Mouse (Mus musculus) C2C12 (cell line): ENCODE measurements around the gene Ajm1. TPM values are rescaled to one million over a fixed set of nuclear protein-coding genes. Genes with fewer than 3 reads are reported as not detected.

Experiments used
- H3K27me3 ChIP-seq: one replicate; pipeline ENCODE4 v1.6.1; 2011; ENCODE audit not compliant: control insufficient read depth, insufficient read depth, insufficient read length
- H3K36me3 ChIP-seq: one replicate; pipeline ENCODE4 v1.6.1; 2011; ENCODE audit not compliant: control insufficient read depth, insufficient read depth
- H3K4me3 ChIP-seq: one replicate; pipeline ENCODE4 v1.5.1; 2011; ENCODE audit warnings: mild to moderate bottlenecking, control low read depth; ENCODE audit not compliant: poor library complexity, insufficient read depth, severe bottlenecking
- H3K79me2 ChIP-seq: one replicate; pipeline ENCODE4 v1.6.1; 2011; ENCODE audit not compliant: control insufficient read depth, insufficient read depth
- H3K79me3 ChIP-seq: one replicate; pipeline ENCODE4 v1.6.1; 2011; ENCODE audit warnings: low read depth, control low read depth
- H3ac ChIP-seq: one replicate; pipeline ENCODE3; 2011; ENCODE audit warnings: low read depth; ENCODE audit not compliant: control insufficient read depth, insufficient read length
- CEBPB ChIP-seq: IDR thresholded peaks from one replicate; pipeline ENCODE4 v1.6.1; 2011; ENCODE audit warnings: low read depth, mild to moderate bottlenecking, control low read depth, moderate library complexity
- CTCF ChIP-seq: IDR thresholded peaks from one replicate; pipeline ENCODE4 v1.5.1; 2011; ENCODE audit not compliant: control insufficient read depth, insufficient read depth, insufficient read length
- FOSL1 ChIP-seq: IDR thresholded peaks from one replicate; pipeline ENCODE4 v1.8.0; 2011; ENCODE audit warnings: mild to moderate bottlenecking, low read length; ENCODE audit not compliant: poor library complexity, insufficient read depth, severe bottlenecking
- MAX ChIP-seq: IDR thresholded peaks from one replicate; pipeline ENCODE4 v1.6.1; 2011; ENCODE audit warnings: mild to moderate bottlenecking, control low read depth
- MYOD1 ChIP-seq: IDR thresholded peaks from one replicate; pipeline ENCODE4 v1.6.1; 2011; ENCODE audit warnings: low read depth; ENCODE audit not compliant: control insufficient read depth, insufficient read length
- MYOG ChIP-seq: IDR thresholded peaks from one replicate; pipeline ENCODE4 v1.6.1; 2011; ENCODE audit not compliant: control insufficient read depth, insufficient read length; ENCODE audit errors: extremely low read depth
- USF1 ChIP-seq: IDR thresholded peaks from one replicate; pipeline ENCODE4 v1.6.1; 2011; ENCODE audit warnings: low read depth, mild to moderate bottlenecking, control low read depth, moderate library complexity
- polyA plus RNA-seq: library from polyadenylated mRNA; unstranded; fragments of >200 nt; fragmentation: generic; extraction: Trizol; gene quantifications from one replicate; pipeline ENCODE4 v1.2.1, GENCODE M21; 2012; ENCODE audit warnings: missing spikeins

Ajm1 gene
- polyA plus RNA-seq, 1 experiment = 0.29 TPM

GRCm38 (mm10) chr2:25576965-25577891 is 4.3 kb downstream of the Ajm1 start:
- TF ChIP-seq FOSL1 = no peak
- TF ChIP-seq CTCF = no peak
- TF ChIP-seq MAX = no peak
- TF ChIP-seq MYOD1 = no peak
- no peak for TF ChIP-seq USF1
- no peak for TF ChIP-seq CEBPB
- H3K79me3 ChIP-seq = peaks cover 3% of the 10 kb centered on the region

DNA sequence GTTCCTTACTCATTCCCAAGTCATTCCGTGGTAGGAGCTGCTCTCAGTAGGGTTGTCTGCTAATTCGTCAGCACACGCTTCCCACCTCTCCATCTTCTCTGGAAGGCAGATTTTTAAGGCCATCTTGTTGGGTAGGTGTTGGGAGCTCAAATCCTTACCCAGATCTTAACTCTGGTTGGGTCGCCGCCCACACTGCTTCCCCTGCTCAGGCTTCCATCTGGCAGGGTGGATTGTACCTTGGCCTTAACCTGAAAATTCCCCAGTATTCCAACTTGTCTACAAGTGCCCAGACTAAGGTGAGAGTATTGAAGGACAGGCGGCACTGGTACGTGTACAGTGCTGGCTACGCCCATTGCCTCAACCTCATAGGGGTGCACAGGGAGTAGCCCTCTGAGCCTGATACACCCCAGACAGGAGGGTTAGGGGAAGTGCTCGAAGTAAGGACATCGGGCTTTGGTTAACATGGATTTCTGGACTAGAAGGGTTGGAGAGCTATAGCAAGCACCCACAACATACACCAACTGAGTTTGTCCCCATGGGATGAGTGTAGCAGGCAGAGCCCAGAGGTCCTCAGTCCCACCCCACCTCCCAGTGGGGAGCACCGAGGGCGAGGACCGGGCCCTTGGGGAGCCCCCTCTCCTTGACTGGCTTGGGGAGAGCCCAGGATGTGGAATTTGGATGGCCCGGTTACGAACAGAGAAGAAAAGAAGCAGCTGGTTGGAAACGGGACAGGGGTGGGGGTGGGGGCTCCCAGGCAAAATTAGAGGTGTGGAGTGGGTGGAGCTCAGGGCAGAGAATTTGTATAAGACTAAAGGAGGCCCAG is 5.3 kb downstream of the Ajm1 start:
- Histone ChIP-seq H3K79me3 (peaks cover 3% of the 10 kb centered on the region), H3ac (no peak overlapping the region), H3K4me3 (no peak overlapping the region), H3K79me2 (peaks cover 20% of the 10 kb centered on the region), H3K27me3 (no peaks in the 10 kb centered on the region), H3K36me3 (no peaks in the 10 kb centered on the region)
- TF ChIP-seq USF1 (no peak), CTCF (no peak), MYOG (no peak), MAX (no peak), FOSL1 (no peak), CEBPB (no peak), MYOD1 (no peak)

More at GRCm38 (mm10) chr2:25576965-25577891, 4.3 kb downstream of the Ajm1 start:
- H3ac ChIP-seq = no peak overlapping the region
- no peaks in the 10 kb centered on the region for H3K27me3 ChIP-seq
- H3K4me3 ChIP-seq = no peak overlapping the region
- peaks cover 20% of the 10 kb centered on the region for H3K79me2 ChIP-seq
- H3K36me3 ChIP-seq = no peaks in the 10 kb centered on the region

DNA sequence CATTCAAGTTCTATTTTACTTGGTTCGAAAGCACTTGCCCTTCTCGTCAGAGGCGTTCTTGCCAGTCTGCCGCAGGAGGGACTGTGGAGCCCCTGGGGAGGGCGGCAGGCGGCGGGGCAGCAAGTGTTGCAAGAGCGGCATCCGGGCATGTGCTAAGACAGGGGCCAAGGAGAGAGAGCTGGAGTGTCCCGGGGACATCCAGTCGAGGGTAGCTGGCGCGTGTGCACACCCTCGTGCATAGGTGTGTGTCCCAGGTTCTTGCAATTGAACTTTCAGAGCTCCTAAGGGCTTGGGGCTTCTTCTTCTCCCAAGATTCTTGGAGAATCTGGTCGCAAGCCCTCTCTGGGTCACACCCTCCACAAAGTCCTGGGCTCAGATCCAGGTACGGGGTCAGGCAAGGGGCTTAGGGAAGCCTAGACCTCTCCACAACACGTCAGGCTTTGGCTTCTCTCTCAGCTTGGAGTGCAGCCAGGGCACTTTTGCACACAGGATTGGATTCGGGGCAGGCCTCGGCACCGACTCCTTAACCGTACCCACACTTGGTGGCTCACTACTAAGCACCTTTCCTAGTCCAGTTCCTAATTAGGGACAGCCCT is 6.0 kb downstream of the Ajm1 start:
- no peak for TF ChIP-seq FOSL1
- TF ChIP-seq MYOD1 = no peak
- no peak for TF ChIP-seq USF1
- TF ChIP-seq MYOG = no peak
- no peak for TF ChIP-seq MAX
- TF ChIP-seq CEBPB = no peak
- no peak for TF ChIP-seq CTCF
- H3K79me3 ChIP-seq = peaks cover 3% of the 10 kb centered on the region
- H3K79me2 ChIP-seq = peaks cover 20% of the 10 kb centered on the region
- H3ac ChIP-seq = peak overlapping the region; percentile 41
- H3K27me3 ChIP-seq = no peaks in the 10 kb centered on the region
- H3K4me3 ChIP-seq = peak overlapping the region; percentile 49
- peaks cover 6% of the 10 kb centered on the region for H3K36me3 ChIP-seq

DNA sequence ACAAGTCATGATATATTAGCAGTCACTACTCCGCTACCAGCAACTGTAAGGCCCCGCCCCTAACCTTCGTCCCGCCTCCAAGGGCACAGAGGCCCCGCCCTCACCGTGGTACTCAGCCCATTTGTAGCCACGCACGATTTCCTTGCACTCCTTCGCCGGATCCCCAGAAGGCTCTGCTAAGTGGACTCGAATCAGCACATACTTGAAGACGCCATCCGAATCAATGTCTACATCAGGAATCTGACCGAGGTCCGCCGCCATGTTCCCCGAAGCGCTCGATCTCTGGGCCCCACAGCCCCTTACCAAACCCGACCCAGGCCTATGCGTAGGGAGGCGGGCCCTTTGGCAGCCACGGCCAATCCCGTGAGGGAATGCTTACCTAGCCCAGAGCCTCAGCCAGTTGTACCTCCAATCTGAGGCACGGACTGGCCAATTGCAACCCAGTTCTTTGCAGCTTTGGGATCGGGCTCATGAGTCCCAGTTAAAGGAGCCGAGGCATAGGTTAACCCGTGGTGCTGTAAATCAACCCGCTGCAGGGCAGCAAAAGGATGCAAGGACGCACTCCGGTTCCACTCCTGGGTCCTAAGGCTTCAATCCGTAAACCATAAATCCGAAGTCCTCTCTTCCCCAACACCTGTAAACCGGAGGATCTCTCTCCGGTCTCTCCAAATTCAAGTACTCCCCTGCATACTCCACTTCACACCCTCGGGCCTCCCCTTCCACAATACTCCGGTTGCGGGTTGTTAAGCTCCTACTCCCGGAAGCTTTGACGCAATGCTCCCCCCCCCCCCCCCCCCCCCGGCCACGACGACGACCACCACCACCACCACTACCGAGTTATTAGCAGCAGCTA is 6.8 kb downstream of the Ajm1 start, which contains the start of the genes Mamdc4 and Phpt1:
Gene Mamdc4 (minus strand): TSS at position 267 of the 853 bp plus-strand sequence.
Gene Phpt1 (minus strand): TSS at position 646 of the 853 bp plus-strand sequence.
- Histone ChIP-seq H3K79me3 (peaks cover 3% of the 10 kb centered on the region), H3K4me3 (peak within 1 kb of the TSS; percentile 49), H3K27me3 (no peaks in the 10 kb centered on the region), H3K79me2 (peaks cover 20% of the 10 kb centered on the region), H3ac (peak within 1 kb of the TSS; percentile 72), H3K36me3 (peaks cover 6% of the 10 kb centered on the region)
- TF ChIP-seq CTCF = no peak
- TF ChIP-seq CEBPB = no peak
- TF ChIP-seq MAX = peak; percentile 11
- TF ChIP-seq USF1 = no peak
